Mouse (Mus musculus) stomach, postnatal 0 days (tissue): ENCODE data around the gene Krt19. TPM values are rescaled to one million over a fixed set of nuclear protein-coding genes. Genes with fewer than 3 reads are reported as not detected.
A peak's percentile ranks its signal among the peaks of the same experiment; 100 is the strongest.

Experiments used
- ATAC-seq: fragments of 200-750 bp; cut with Nextera tagmentation; 2 replicates; pipeline ENCODE4 v1.8.0; 2017; ENCODE audit not compliant: low FRiP score, low TSS enrichment
- DNase-seq: peaks from one replicate; pipeline ENCODE4 v3.0.0-alpha.2; 2016; ENCODE audit warnings: low spot score
- H3K27ac ChIP-seq: fragments of 300-500 bp; sonication (generic); replicated peaks from 2 replicates; pipeline ENCODE4 v1.5.1; 2014; ENCODE audit warnings: mild to moderate bottlenecking, control low read depth
- H3K27me3 ChIP-seq: fragments of 300-500 bp; sonication (generic); 2 replicates; pipeline ENCODE4 v1.6.1; 2014; ENCODE audit warnings: low read length; ENCODE audit not compliant: control insufficient read depth, insufficient read depth
- H3K36me3 ChIP-seq: fragments of 300-500 bp; sonication (generic); 2 replicates; pipeline ENCODE4 v1.6.1; 2014; ENCODE audit warnings: low read length, mixed read lengths; ENCODE audit not compliant: control insufficient read depth, insufficient read depth
- H3K4me1 ChIP-seq: fragments of 300-500 bp; sonication (generic); replicated peaks from 2 replicates; pipeline ENCODE4 v1.6.1; 2014; ENCODE audit warnings: antibody characterized with exemption; ENCODE audit not compliant: control insufficient read depth, insufficient read depth
- H3K4me2 ChIP-seq: fragments of 300-500 bp; sonication (generic); replicated peaks from 2 replicates; pipeline ENCODE4 v1.6.1; 2014; ENCODE audit warnings: low read depth, mild to moderate bottlenecking, control low read depth, moderate library complexity
- H3K4me3 ChIP-seq: fragments of 300-500 bp; sonication (generic); 2 replicates; pipeline ENCODE4 v1.5.1; 2014; ENCODE audit warnings: low read depth, low read length, control low read depth
- H3K9ac ChIP-seq: fragments of 300-500 bp; sonication (generic); 2 replicates; pipeline ENCODE4 v1.6.1; 2014; ENCODE audit warnings: mild to moderate bottlenecking, low read length, control low read depth, mixed read lengths
- H3K9me3 ChIP-seq: fragments of 300-500 bp; sonication (generic); 2 replicates; pipeline ENCODE4 v1.6.1; 2016; ENCODE audit warnings: low read length; ENCODE audit not compliant: control insufficient read depth
- CTCF ChIP-seq: IDR thresholded peaks from 2 replicates; pipeline ENCODE4 v1.5.1; 2016; ENCODE audit warnings: antibody characterized with exemption, low read depth, mild to moderate bottlenecking, moderate library complexity
- EP300 ChIP-seq: optimal IDR thresholded peaks from 2 replicates; pipeline ENCODE3; 2016; ENCODE audit warnings: antibody characterized with exemption
- WGBS: fragments of 180-500 bp; shearing (Covaris S2); extraction: QIAGEN DNeasy Blood & Tissue Kit; methylation state at CpG from one replicate; pipeline ENCODE4 v1.1.7; 2014; 5-methylcytosine and 5-hydroxymethylcytosine counted together
- polyA plus RNA-seq: library from polyadenylated mRNA; unstranded; fragments of >200 nt; fragmentation: Nextera tagmentation; extraction: Ambion mirVana; gene quantifications from 2 replicates; pipeline ENCODE4 v1.2.1, GENCODE M21; 2015

The Krt19 gene
- polyA plus RNA-seq, 1 experiment from 2014 or later, result 1,512 TPM

- no peaks in the 10 kb centered on the region for H3K36me3 ChIP-seq
- TF ChIP-seq EP300 (no peak), CTCF (no peak)
- no peaks in the 10 kb centered on the region for H3K27me3 ChIP-seq
- H3K27ac ChIP-seq, result no peak overlapping the region
- no peaks in the 10 kb centered on the region for H3K4me1 ChIP-seq
- 72% methylated on average over 5 of the region's 5 CpGs for WGBS
- no peaks in the 10 kb centered on the region for H3K9me3 ChIP-seq
- no peak for DNase-seq
- no peak overlapping the region for H3K4me2 ChIP-seq
- ATAC-seq, result no peak
- H3K4me3 ChIP-seq, result no peak overlapping the region
- no peak overlapping the region for H3K9ac ChIP-seq
These were observed 29.8 kb upstream of the Krt19 start for GRCm38 (mm10) chr11:100178307-100178706.

GRCm38 (mm10) chr11:100176791-100177190 lies 28.3 kb upstream of the Krt19 start:
- no peak overlapping the region for H3K9ac ChIP-seq
- DNase-seq (no peak), ATAC-seq (no peak)
- H3K4me1 ChIP-seq, result no peaks in the 10 kb centered on the region
- TF ChIP-seq EP300 (no peak), CTCF (no peak)
- no peaks in the 10 kb centered on the region for H3K27me3 ChIP-seq
- 53% methylated on average over 9 of the region's 9 CpGs for WGBS
- H3K4me3 ChIP-seq, result no peak overlapping the region
- H3K27ac ChIP-seq, result no peak overlapping the region
- H3K36me3 ChIP-seq, result no peaks in the 10 kb centered on the region
- no peaks in the 10 kb centered on the region for H3K9me3 ChIP-seq
- H3K4me2 ChIP-seq, result no peak overlapping the region

DNA sequence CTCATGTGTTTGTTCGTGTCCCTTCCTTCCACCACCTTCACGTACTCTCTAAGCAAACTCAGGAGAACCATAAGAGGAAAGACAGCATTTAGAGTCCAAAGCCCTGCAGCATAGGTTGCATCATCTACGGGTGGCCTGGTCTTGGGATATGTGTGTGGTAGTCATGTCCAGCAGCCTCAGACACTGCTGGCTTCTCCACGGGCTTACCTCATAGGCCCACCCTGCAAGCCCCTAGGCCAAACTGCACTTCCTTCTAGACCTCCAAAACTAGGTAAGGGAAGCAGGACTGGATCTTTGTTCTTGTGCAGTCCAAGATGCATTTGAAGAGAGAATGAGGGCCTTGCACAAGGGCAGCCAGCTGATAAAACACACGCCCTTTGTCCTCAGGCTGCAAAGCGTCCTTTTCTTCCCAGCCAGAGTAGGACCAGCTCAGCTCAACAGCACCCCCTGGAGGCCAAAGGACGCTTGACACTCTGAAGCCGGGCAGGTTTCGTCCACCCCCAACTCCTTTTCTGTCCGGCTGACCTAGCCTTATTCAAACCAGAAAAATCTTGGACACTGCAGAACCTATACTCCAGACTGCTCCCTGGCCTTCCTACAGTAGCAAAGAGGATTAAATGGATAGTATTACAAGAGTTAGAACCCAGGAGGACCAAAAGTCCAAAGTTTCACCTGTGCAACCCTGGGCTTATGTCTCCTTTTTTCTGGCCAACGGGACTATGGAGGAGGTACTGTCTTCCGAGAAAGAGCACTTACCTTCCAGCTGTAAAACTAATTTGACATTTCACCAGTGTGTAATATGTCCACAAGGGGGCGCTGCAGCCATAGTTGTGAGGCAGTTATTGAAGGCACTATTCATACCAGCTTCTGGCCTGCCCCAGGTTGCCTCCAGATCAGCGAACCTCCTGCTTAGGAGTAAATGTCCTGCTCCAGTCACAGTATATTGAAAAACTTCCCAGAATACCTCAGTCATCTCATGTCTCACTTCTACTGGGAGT lies 20.6 kb upstream of the Krt19 start:
- Histone ChIP-seq H3K27ac (peak overlapping the region; percentile 88), H3K36me3 (no peaks in the 10 kb centered on the region), H3K4me1 (no peaks in the 10 kb centered on the region), H3K4me2 (peak overlapping the region; percentile 40), H3K9ac (no peak overlapping the region), H3K27me3 (no peaks in the 10 kb centered on the region), H3K4me3 (no peak overlapping the region), H3K9me3 (no peaks in the 10 kb centered on the region)
- TF ChIP-seq EP300 (no peak), CTCF (peak; percentile 83)
- DNase-seq (peak; percentile 92), ATAC-seq (peak; percentile 51)
- WGBS, result 25% methylated on average over 14 of the region's 14 CpGs

DNA sequence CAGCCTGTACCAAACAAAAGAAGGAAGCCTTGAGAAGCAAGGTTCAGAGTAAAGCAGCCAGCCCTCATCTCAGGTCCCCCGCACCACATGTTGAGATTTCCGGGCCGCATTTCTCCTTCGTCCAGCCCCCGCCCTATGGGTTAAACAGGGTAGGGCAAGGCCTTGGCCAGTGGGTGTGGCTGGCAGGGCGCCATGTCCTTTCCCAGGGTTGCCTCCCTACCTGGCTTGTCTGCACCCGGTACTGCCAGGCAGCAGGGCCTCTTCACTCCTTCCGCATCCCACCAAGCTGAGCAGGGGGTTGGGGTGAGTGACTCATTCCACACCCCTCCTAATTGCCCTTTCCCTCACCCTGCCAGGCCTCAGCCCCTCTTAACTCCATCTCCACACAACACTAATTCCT lies 19.6 kb upstream of the Krt19 start:
- Histone ChIP-seq H3K9ac (no peak overlapping the region), H3K27me3 (no peaks in the 10 kb centered on the region)
- peak; percentile 95 for DNase-seq

DNA sequence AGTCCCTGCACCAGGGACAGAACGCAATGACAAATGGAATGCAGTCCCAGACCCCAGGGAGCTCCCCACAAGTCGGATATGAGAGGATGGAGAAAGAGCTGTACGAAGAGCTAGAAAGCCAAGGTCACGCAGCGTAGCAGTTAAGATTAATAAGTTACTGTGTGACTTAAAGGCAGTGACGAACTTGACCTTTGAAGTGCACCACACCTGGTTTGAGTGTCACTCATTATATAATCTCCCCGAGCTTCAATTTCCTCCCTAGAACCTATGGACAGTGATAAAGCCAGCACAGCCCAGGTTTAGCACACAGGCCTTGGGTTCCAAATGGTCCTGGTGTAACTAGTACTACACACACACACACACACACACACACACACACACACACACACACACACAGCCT lies 15.9 kb upstream of the Krt19 start:
- ATAC-seq, result no peak
- no peaks in the 10 kb centered on the region for H3K9me3 ChIP-seq
- no peak for DNase-seq
- H3K36me3 ChIP-seq, result no peaks in the 10 kb centered on the region
- no peak overlapping the region for H3K4me3 ChIP-seq
- H3K9ac ChIP-seq, result no peak overlapping the region
- H3K27ac ChIP-seq, result peak overlapping the region; percentile 56; the same call in 1 of the 2 replicates
- no peak overlapping the region for H3K4me2 ChIP-seq
- TF ChIP-seq EP300, result no peak
- TF ChIP-seq CTCF, result no peak
- 29% methylated on average over 7 of the region's 7 CpGs for WGBS
- no peaks in the 10 kb centered on the region for H3K27me3 ChIP-seq
- H3K4me1 ChIP-seq, result no peaks in the 10 kb centered on the region

More for the DNA sequence above, 19.6 kb upstream of the Krt19 start:
- H3K36me3 ChIP-seq, result no peaks in the 10 kb centered on the region
- 46% methylated on average over 8 of the region's 8 CpGs for WGBS
- H3K27ac ChIP-seq, result peak overlapping the region; percentile 88
- H3K4me1 ChIP-seq, result no peaks in the 10 kb centered on the region
- TF ChIP-seq EP300 (peak; percentile 70), CTCF (peak; percentile 35; the same call in 1 of the 2 replicates)
- no peaks in the 10 kb centered on the region for H3K9me3 ChIP-seq
- no peak overlapping the region for H3K4me3 ChIP-seq
- peak overlapping the region; percentile 23 for H3K4me2 ChIP-seq
- peak; percentile 87 for ATAC-seq
